Mouse (Mus musculus) gonadal fat pad, adult 2 months (tissue): ENCODE results near the gene Gm5483. TPM values are rescaled to one million over a fixed set of nuclear protein-coding genes. Genes with fewer than 3 reads are reported as not detected.
"Not testable (repeated sequence)": the region's sequence is repeated elsewhere in the genome, so short reads cannot be mapped to it uniquely, and the experiment has no call there.

Source experiments
- DNase-seq: peaks from one replicate; pipeline ENCODE4 v3.0.0-alpha.2; 2012; ENCODE audit warnings: low read depth
- polyA plus RNA-seq: library from polyadenylated mRNA; depleted of rRNA; stranded (reverse); fragments of >200 nt; gene quantifications from 2 replicates; pipeline ENCODE4 v1.2.3, GENCODE M21; 2012; rRNA removed

The Gm5483 gene
- polyA plus RNA-seq = not detected in 2 replicates

DNA sequence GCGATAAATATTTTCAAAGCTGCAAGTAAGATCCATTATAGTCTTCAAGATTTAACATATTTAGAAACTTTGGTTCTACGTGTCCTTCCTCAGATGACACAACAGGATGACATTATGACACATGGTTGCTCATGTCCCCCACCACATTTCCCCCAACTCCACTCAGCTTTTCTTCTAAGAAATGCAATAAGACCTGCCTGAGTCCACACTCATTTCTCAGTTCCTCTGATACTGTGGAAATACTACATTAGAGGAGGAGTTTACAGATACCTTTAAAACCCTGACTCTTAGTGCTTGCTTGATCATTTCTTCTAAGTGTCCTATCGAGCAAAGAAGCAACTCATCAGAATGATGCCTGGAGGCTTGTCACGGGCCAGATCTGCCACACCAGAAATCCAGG, at the start of gene Gm5483:
Gene Gm5483, plus strand, starts transcription at position 301 of the 400 bp plus-strand sequence.
- DNase-seq = not testable (repeated sequence)

DNA sequence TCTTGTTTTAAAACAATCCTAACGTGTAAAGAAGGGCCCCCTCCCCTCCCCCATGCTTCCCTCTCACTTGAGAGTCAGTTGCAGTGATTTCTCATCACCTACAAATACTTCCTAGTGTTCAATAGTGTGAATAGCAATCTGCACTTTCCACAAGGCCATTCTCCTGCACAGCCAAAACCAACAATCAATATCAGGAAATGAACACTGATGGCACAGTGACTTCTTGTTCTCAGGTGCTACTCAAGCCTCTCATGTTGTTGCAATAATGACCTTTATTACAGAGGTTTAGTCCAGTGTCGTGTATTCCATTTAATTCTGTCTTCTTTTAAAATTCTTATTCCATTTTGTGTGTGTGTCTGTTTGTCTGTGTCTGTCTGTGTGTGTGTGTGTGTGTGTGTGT, 45.8 kb upstream of the Gm5483 start:
- no peak for DNase-seq

DNA sequence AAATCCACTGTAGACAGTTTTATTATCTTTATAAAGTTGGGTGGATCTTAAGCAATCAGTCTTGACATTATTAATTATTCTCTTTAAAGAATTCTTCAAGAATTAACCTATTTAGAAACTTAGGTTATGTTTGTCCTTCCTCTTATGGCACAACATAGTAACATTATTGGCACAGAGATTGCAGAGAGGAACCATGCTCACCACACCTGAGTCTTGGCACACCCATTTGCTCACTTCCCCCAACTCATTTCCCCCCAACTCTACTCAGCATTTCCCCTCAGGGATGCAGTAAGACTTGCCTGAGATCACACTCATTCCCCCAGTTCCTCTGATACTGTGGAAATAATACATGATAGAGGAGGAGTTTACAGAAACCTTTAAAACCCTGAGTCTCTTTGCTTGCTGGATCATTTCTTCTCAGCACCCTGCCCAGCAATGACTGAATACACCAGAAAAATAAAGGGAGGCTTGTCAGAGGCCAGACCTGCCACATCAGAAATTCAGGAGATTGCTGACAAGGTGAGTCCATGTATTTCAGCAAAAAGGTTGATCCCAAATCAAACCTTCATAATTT, 27.5 kb upstream of the Gm5483 start, which contains the start of gene Stfa2l1:
Gene Stfa2l1, plus strand, starts transcription at position 410 of the 574 bp plus-strand sequence.
- no peak for DNase-seq

DNA sequence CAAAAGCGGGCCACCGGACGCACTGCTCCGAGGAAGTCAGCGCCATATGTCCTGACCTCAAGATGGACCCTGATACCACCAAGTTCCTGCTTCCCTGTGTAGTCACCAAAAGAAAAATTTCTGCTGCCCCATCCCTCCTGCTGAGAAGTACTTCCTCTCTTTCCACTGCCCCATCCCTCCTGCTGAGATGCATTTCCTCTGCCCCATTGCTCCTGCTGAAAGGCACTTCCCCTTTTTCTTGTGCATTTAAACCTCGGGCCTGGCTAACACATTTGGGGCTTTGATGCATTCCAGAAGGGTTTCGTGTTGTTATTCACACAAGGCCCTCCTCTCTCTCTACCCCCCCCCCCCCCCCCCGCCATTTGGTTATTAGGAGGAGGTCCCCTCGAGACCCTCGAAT, 16.2 kb upstream of the Gm5483 start:
- DNase-seq = not testable (repeated sequence)

DNA sequence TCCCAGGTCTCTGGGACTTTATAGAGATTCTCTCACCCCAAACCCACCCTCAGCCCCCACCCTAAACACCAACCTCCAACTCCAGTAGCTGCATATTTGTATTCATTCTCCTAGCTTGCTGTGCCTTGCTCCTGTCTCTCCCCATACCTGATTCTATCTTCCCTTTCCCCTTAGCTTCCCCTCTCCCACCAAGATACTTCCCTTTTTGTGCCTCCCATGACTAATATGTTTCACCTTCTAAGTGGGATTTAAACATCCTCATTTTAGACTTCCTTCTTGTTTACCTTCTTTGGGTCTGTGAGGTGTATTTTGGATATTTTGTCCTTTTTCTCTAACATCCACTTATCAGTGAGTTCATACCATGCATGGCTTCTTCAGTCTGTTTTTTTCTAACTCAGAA, 7.9 kb upstream of the Gm5483 start:
- DNase-seq = no peak

DNA sequence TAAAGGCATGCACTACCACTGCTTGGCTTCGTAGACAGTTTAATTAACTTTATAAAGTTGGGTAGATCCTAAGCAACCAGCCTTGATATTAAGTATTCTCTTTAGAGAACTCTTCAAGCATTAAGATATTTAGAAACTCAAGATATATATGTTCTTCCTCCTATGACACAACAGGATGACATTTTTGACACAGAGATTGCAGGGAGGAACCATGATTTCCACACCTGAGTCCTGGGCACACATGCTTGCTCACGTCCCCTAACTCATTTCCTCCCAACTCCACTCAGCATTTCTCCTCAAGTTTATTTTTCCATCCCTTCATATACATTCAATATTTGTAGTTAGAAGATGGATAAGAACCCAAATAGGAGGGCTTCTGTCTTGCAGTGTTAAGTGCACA, 4.1 kb upstream of the Gm5483 start:
- no peak for DNase-seq

DNA sequence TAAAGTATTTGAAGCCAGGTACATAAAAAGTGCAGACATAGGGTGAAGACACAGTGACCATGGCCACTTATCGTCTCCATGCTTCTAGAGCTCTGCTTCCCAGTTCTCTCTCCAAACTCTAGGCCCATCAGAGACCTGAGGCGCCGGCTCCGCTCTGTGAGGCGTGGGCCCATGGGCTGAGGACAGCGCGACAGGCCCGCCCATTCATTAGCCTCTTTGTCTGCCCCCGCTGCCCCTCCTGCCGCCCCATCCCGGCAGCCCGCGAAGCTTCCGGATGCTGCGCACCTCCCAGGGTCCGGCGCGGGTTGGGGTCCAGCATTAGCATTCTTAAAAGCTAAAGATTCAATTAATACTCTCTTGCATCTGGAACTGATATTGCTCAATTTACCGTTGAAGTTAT, 15.2 kb downstream of the Gm5483 start:
- DNase-seq = no peak

DNA sequence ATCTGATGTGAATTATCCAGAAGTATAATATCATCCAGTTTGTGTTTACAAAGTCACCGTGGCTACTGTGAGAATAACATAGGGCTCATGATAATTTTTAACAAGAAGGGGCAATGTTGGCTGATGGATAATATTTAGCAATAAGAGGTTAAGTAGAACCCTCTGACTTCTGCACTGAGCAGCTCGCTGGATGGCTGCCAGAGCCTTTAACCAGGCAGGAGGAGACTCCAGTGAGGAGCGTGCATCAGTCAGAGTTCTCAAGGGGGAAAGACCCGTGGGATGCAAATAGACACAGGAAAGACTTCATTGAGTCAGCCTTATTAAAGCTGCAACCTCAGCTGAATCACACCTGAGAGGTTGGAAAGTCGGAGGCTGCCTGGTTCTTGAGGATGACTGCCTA, 19.8 kb downstream of the Gm5483 start:
- DNase-seq = no peak

DNA sequence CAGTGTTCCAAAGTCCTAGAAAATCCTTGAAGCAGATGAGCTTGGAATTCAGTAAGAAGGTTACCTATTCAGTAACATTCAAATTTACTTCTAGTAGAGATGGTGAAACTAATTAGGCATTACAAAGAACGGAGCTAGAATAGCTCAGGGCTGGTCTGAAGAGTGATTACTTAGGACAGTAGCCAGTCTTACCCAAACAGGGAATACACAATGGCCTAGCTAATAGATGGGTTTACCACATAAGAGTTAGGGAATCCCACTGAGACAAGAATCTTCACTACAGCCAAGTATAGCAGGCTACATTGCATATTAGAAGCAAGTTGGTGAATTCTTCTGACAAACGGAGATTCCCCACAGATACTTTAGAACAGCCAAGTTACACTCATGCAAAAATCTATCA, 21.7 kb downstream of the Gm5483 start:
- not testable (repeated sequence) for DNase-seq

DNA sequence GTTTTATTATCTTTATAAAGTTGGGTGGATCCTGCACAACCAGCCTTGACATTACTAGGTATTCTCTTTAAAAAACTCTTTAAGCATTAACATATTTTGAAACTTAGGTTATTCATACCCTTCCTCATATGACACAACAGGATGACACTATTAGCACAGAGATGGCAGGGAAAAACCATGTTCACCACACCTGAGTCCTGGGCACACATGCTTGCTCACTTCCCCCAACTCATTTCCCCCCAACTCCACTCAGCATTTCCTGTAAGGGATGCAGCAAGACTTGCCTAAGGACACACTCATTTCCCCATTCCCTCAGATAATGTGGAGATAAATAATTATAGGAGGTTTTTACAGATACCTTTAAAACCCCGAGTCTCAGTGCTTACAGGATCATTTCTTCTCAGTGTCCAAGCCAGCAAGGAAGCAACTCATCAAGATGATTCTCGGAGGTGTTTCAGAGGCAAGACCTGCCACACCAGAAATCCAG, 26.0 kb downstream of the Gm5483 start, which contains the start of gene Gm5416:
Gene Gm5416, plus strand, starts transcription at position 437 of the 487 bp plus-strand sequence.
- DNase-seq = no peak

DNA sequence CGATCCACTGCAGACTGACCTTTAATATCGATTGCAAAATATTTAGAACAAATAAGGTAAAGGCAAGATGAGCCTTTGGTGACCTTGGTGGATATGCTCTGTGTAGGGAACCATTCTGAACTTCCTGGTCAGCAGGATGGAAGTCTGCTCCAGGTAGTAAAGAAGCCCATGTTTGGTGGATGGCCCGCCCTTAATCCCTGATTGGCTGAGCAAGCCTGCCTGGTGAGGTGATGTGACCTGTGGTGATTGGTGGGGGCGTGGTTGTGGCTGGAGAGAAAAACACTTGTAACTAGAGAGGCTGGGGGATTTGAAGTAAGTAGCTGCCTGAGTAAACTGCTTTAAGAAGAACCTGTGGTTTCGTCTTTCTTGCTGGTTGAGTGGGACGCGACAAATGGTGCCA, 37.2 kb downstream of the Gm5483 start, which contains the start of gene 2010005H15Rik:
Gene 2010005H15Rik, plus strand, starts transcription at position 301 of the 400 bp plus-strand sequence.
- DNase-seq = not testable (repeated sequence)

Other genes with a start within 250 kb of the Gm5483 start
- 7.3 and 10.4 TPM in 2 replicates for gene Parp9, start 245.7 kb upstream of the Gm5483 start, polyA plus RNA-seq
- gene Dtx3l, start 245.1 kb upstream of the Gm5483 start, polyA plus RNA-seq = 6.3 and 7.1 TPM in 2 replicates
- 8.9 and 9.4 TPM in 2 replicates for gene Kpna1, start 205.5 kb upstream of the Gm5483 start, polyA plus RNA-seq
- 2.8 and 2.9 TPM in 2 replicates for gene Wdr5b, start 143.0 kb upstream of the Gm5483 start, polyA plus RNA-seq
- gene Fam162a, start 112.6 kb upstream of the Gm5483 start, polyA plus RNA-seq = 41.6 and 64.5 TPM in 2 replicates
- gene Ccdc58, start 112.5 kb upstream of the Gm5483 start, polyA plus RNA-seq = 8.0 and 10.9 TPM in 2 replicates
- 0.05 TPM in 1 of 2 replicates, not detected in the other for gene Csta1, start 53.0 kb upstream of the Gm5483 start, polyA plus RNA-seq
- gene Stfa2l1, start 27.4 kb upstream of the Gm5483 start, polyA plus RNA-seq = not detected in 2 replicates
- not detected in 2 replicates for gene Gm5416, start 26.2 kb downstream of the Gm5483 start, polyA plus RNA-seq
- gene 2010005H15Rik, start 37.3 kb downstream of the Gm5483 start, polyA plus RNA-seq = 0.20 TPM in 1 of 2 replicates, not detected in the other
- not detected in 2 replicates for gene Stfa1, start 92.7 kb downstream of the Gm5483 start, polyA plus RNA-seq
- not detected in 2 replicates for gene BC117090, start 150.1 kb downstream of the Gm5483 start, polyA plus RNA-seq
- not detected in 2 replicates for gene BC100530, start 183.5 kb downstream of the Gm5483 start, polyA plus RNA-seq
- gene Stfa2, start 224.2 kb downstream of the Gm5483 start, polyA plus RNA-seq = not detected in 2 replicates